In the genomic region with DNA sequence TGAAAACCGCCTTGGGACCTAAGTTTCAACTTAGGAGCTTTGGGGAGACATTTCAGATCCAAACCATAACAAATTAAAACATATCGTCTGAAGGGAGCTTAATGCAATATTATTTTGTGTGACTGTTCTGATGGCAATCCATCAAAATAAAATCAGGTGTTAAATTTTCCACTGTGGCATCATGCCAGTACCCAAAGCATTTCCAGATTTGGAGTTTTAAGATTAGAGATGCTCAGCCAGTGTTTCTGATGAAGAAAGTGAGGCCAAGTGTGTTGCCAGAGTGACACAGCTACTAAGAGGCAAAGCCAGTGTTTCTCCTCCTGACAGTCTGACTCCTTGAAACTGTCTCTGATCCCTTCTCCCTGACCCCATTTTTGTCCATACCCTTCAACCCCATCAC, we compare ENCODE assay signal across 21 mouse cellular contexts.
"Had no signal": no experiment of that assay in that cellular context is flagged by ENCODE, and none has a peak within 500 bp of the region (broad histone marks: within the 10 kb centered on the region; RNA-seq: fewer than 3 reads in every experiment).

No protein-coding gene starts in this region.

- H3K9ac ChIP-seq: liver, embryonic 15.5 days; liver, postnatal 0 days; lung, embryonic 15.5 days; midbrain, embryonic 12.5 days; neural tube, embryonic 13.5 days; neural tube, embryonic 15.5 days had no signal

- H3K4me3 ChIP-seq: liver, embryonic 15.5 days; lung, embryonic 15.5 days; midbrain, embryonic 10.5 days; midbrain, embryonic 12.5 days; myocyte; neural tube, embryonic 13.5 days; neural tube, embryonic 15.5 days had no signal

- H3K4me1 ChIP-seq: liver, embryonic 15.5 days; lung, embryonic 15.5 days; neural tube, embryonic 13.5 days; neural tube, embryonic 15.5 days had no signal

- ATAC-seq: liver, postnatal 0 days; lung, postnatal 0 days; midbrain, embryonic 16.5 days had no signal

- H3K4me2 ChIP-seq: liver, embryonic 15.5 days; lung, embryonic 15.5 days; midbrain, embryonic 12.5 days; neural tube, embryonic 13.5 days; neural tube, embryonic 15.5 days had no signal

- H3K27ac ChIP-seq: liver, embryonic 15.5 days; lung, embryonic 15.5 days; midbrain, embryonic 10.5 days; midbrain, embryonic 12.5 days; neural tube, embryonic 13.5 days; neural tube, embryonic 15.5 days had no signal

- H3K36me3 ChIP-seq: liver, embryonic 15.5 days; lung, embryonic 15.5 days; midbrain, embryonic 10.5 days; midbrain, embryonic 12.5 days; neural tube, embryonic 13.5 days; neural tube, embryonic 15.5 days had no signal

- DNase-seq: liver, postnatal 0 days; lung, adult 2 months; lung, postnatal 14 days; lung, postnatal 36 days; midbrain, embryonic 14.5 days; retina, postnatal 1 day; right cerebral cortex, adult 18-20 months; right cerebral cortex, postnatal 25 days; right cerebral cortex, postnatal 4 days; spleen, adult 18-20 months; thymus, adult 2 months; thymus, postnatal 25 days had no signal

- H3K27me3 ChIP-seq: liver, embryonic 15.5 days; lung, embryonic 15.5 days; midbrain, embryonic 12.5 days; neural tube, embryonic 13.5 days; neural tube, embryonic 15.5 days had no signal

- H3K9me3 ChIP-seq: liver, embryonic 15.5 days; lung, embryonic 15.5 days; midbrain, embryonic 10.5 days; midbrain, embryonic 12.5 days; neural tube, embryonic 13.5 days; neural tube, embryonic 15.5 days had no signal
